Mouse (Mus musculus) hindbrain, postnatal 0 days (tissue): Measurements from ENCODE around the gene Msmp. TPM values are rescaled to one million over a fixed set of nuclear protein-coding genes. Genes with fewer than 3 reads are reported as not detected.

Experiments
- ATAC-seq: fragments of 200-750 bp; cut with Nextera tagmentation; 2 replicates; pipeline ENCODE4 v1.8.0; 2017; ENCODE audit warnings: mild to moderate bottlenecking, moderate TSS enrichment, moderate library complexity
- DNase-seq: peaks from one replicate; pipeline ENCODE4 v3.0.0-alpha.2; 2015; ENCODE audit warnings: low spot score
- H3K27ac ChIP-seq: fragments of 300-500 bp; sonication (generic); 2 replicates; pipeline ENCODE4 v1.5.1; 2014; ENCODE audit warnings: mild to moderate bottlenecking
- H3K27me3 ChIP-seq: fragments of 300-500 bp; sonication (generic); 2 replicates; pipeline ENCODE4 v1.6.1; 2014; ENCODE audit warnings: low read length, mixed read lengths; ENCODE audit not compliant: insufficient read depth
- H3K36me3 ChIP-seq: fragments of 300-500 bp; sonication (generic); 2 replicates; pipeline ENCODE4 v1.6.1; 2014; ENCODE audit warnings: low read length, mixed read lengths; ENCODE audit not compliant: insufficient read depth
- H3K4me1 ChIP-seq: fragments of 300-500 bp; sonication (generic); 2 replicates; pipeline ENCODE4 v1.6.1; 2014; ENCODE audit warnings: antibody characterized with exemption, low read length, mixed read lengths; ENCODE audit not compliant: insufficient read depth
- H3K4me2 ChIP-seq: fragments of 300-500 bp; sonication (generic); 2 replicates; pipeline ENCODE4 v1.6.1; 2014; ENCODE audit warnings: low read depth, mild to moderate bottlenecking, low read length, moderate library complexity, mixed read lengths
- H3K4me3 ChIP-seq: fragments of 300-500 bp; sonication (generic); 2 replicates; pipeline ENCODE4 v1.5.1; 2014; ENCODE audit warnings: low read length
- H3K9ac ChIP-seq: fragments of 300-500 bp; sonication (generic); replicated peaks from 2 replicates; pipeline ENCODE4 v1.6.1; 2014; ENCODE audit warnings: mild to moderate bottlenecking, low read length, moderate library complexity, mixed read lengths
- H3K9me3 ChIP-seq: fragments of 300-500 bp; sonication (generic); 2 replicates; pipeline ENCODE4 v1.6.1; 2016; ENCODE audit warnings: low read length, mixed read lengths
- CTCF ChIP-seq: IDR thresholded peaks from 2 replicates; pipeline ENCODE4 v1.5.1; 2016; ENCODE audit warnings: antibody characterized with exemption, control low read depth, low read depth
- WGBS: fragments of 180-500 bp; shearing (Covaris S2); extraction: QIAGEN DNeasy Blood & Tissue Kit; methylation state at CpG from one replicate; pipeline ENCODE4 v1.1.7; 2014; 5-methylcytosine and 5-hydroxymethylcytosine counted together
- microRNA-seq, 2 experiments: library from miRNA; unstranded; fragments of <30 nt; microRNA quantifications; one replicate each; pipeline ENCODE4; 2016
- polyA plus RNA-seq: library from polyadenylated mRNA; unstranded; fragments of >200 nt; fragmentation: Nextera tagmentation; extraction: Ambion mirVana; gene quantifications from 2 replicates; pipeline ENCODE4 v1.2.1, GENCODE M21; 2015
- total RNA-seq: library from RNA; depleted of rRNA; stranded (reverse); fragments of >200 nt; gene quantifications from 2 replicates; pipeline ENCODE4 v1.2.3, GENCODE M21; 2014; rRNA removed

Gene Msmp
- total and polyA plus RNA-seq, 2 experiments from 2014 or later = 1.2 TPM; not detected in 1

- Histone ChIP-seq H3K4me3 (no peak overlapping the region), H3K4me2 (no peak overlapping the region), H3K27me3 (no peaks in the 10 kb centered on the region), H3K36me3 (peaks cover 88% of the 10 kb centered on the region), H3K27ac (no peak overlapping the region), H3K9ac (no peak overlapping the region), H3K4me1 (no peaks in the 10 kb centered on the region), H3K9me3 (no peaks in the 10 kb centered on the region)
- no peak for ATAC-seq
- no peak for DNase-seq
- no peak for TF ChIP-seq CTCF
- WGBS = 95% methylated on average over 8 of the region's 8 CpGs
Observed at GRCm38 (mm10) chr4:43547160-43547559, 37.1 kb downstream of the Msmp start.

- H3K9ac ChIP-seq = no peak overlapping the region
- WGBS = 88% methylated on average over 12 of the region's 12 CpGs
- H3K27me3 ChIP-seq = no peaks in the 10 kb centered on the region
- no peak for TF ChIP-seq CTCF
- H3K27ac ChIP-seq = no peak overlapping the region
- no peak for DNase-seq
- no peak for ATAC-seq
- no peaks in the 10 kb centered on the region for H3K4me1 ChIP-seq
- no peaks in the 10 kb centered on the region for H3K9me3 ChIP-seq
- H3K36me3 ChIP-seq = peaks cover 93% of the 10 kb centered on the region
- no peak overlapping the region for H3K4me3 ChIP-seq
- no peak overlapping the region for H3K4me2 ChIP-seq
Observed at GRCm38 (mm10) chr4:43546375-43547047, 37.8 kb downstream of the Msmp start.

- DNase-seq (no peak), ATAC-seq (no peak)
- no peaks in the 10 kb centered on the region for H3K27me3 ChIP-seq
- peaks cover 93% of the 10 kb centered on the region for H3K36me3 ChIP-seq
- 84% methylated on average over 3 of the region's 3 CpGs for WGBS
- H3K9ac ChIP-seq = no peak overlapping the region
- no peak overlapping the region for H3K27ac ChIP-seq
- no peaks in the 10 kb centered on the region for H3K9me3 ChIP-seq
- no peak for TF ChIP-seq CTCF
- H3K4me3 ChIP-seq = no peak overlapping the region
- no peaks in the 10 kb centered on the region for H3K4me1 ChIP-seq
- no peak overlapping the region for H3K4me2 ChIP-seq
Observed at GRCm38 (mm10) chr4:43542044-43542443, 42.2 kb downstream of the Msmp start.

GRCm38 (mm10) chr4:43536031-43536430 is 48.3 kb downstream of the Msmp start:
- DNase-seq (no peak), ATAC-seq (no peak)
- Histone ChIP-seq H3K9me3 (no peaks in the 10 kb centered on the region), H3K27ac (no peak overlapping the region), H3K4me1 (no peaks in the 10 kb centered on the region), H3K9ac (no peak overlapping the region), H3K36me3 (peaks cover 91% of the 10 kb centered on the region), H3K4me2 (no peak overlapping the region), H3K27me3 (no peaks in the 10 kb centered on the region), H3K4me3 (no peak overlapping the region)
- 96% methylated on average over 9 of the region's 9 CpGs for WGBS
- no peak for TF ChIP-seq CTCF

GRCm38 (mm10) chr4:43535628-43536027 is 48.7 kb downstream of the Msmp start:
- no peak overlapping the region for H3K4me2 ChIP-seq
- 95% methylated on average over 8 of the region's 8 CpGs for WGBS
- peaks cover 88% of the 10 kb centered on the region for H3K36me3 ChIP-seq
- no peaks in the 10 kb centered on the region for H3K4me1 ChIP-seq
- H3K27me3 ChIP-seq = no peaks in the 10 kb centered on the region
- ATAC-seq = no peak
- no peak overlapping the region for H3K27ac ChIP-seq
- no peak for DNase-seq
- H3K4me3 ChIP-seq = no peak overlapping the region
- no peak overlapping the region for H3K9ac ChIP-seq
- H3K9me3 ChIP-seq = no peaks in the 10 kb centered on the region
- TF ChIP-seq CTCF = no peak

GRCm38 (mm10) chr4:43533270-43533669 is 51.0 kb downstream of the Msmp start:
- Histone ChIP-seq H3K4me2 (no peak overlapping the region), H3K9ac (no peak overlapping the region), H3K27ac (no peak overlapping the region), H3K4me1 (no peaks in the 10 kb centered on the region), H3K27me3 (no peaks in the 10 kb centered on the region), H3K9me3 (no peaks in the 10 kb centered on the region), H3K36me3 (peaks cover 65% of the 10 kb centered on the region), H3K4me3 (no peak overlapping the region)
- ATAC-seq = no peak
- 82% methylated on average over 9 of the region's 9 CpGs for WGBS
- no peak for TF ChIP-seq CTCF
- DNase-seq = no peak

Small RNA genes within 50 kb of the gene (microRNA-seq; reads per million reads assigned to microRNA genes)
- gene Gm25262 = 0 to 0.18 reads per million in 2 experiments

Other genes with a start within 250 kb of the Msmp start
- gene Rusc2, start 202.5 kb downstream of the Msmp start, total RNA-seq = 151 and 189 TPM in 2 replicates
- gene Rusc2, start 202.5 kb downstream of the Msmp start, polyA plus RNA-seq = 51.3 and 63.8 TPM in 2 replicates
- gene Fam166b, start 155.4 kb downstream of the Msmp start, total RNA-seq = 0.61 and 1.4 TPM in 2 replicates
- gene Fam166b, start 155.4 kb downstream of the Msmp start, polyA plus RNA-seq = 1.6 TPM in 2 replicates
- gene Tesk1, start 142.6 kb downstream of the Msmp start, total RNA-seq = 157 and 171 TPM in 2 replicates
- 16.2 and 17.8 TPM in 2 replicates for gene Tesk1, start 142.6 kb downstream of the Msmp start, polyA plus RNA-seq
- gene Cd72, start 129.9 kb downstream of the Msmp start, total RNA-seq = not detected in 2 replicates
- gene Cd72, start 129.9 kb downstream of the Msmp start, polyA plus RNA-seq = 4.4 and 4.7 TPM in 2 replicates
- gene Sit1, start 100.8 kb downstream of the Msmp start, total RNA-seq = 0.90 TPM in 1 of 2 replicates, not detected in the other
- not detected in 2 replicates for gene Sit1, start 100.8 kb downstream of the Msmp start, polyA plus RNA-seq
- gene Ccdc107, start 91.6 kb downstream of the Msmp start, total RNA-seq = 36.6 and 89.9 TPM in 2 replicates
- 104 and 108 TPM in 2 replicates for gene Ccdc107, start 91.6 kb downstream of the Msmp start, polyA plus RNA-seq
- 6.9 and 20.6 TPM in 2 replicates for gene Arhgef39, start 84.8 kb downstream of the Msmp start, total RNA-seq
- gene Arhgef39, start 84.8 kb downstream of the Msmp start, polyA plus RNA-seq = 4.5 and 8.0 TPM in 2 replicates
- 0.26 TPM in 1 of 2 replicates, not detected in the other for gene Car9, start 77.5 kb downstream of the Msmp start, total RNA-seq
- gene Car9, start 77.5 kb downstream of the Msmp start, polyA plus RNA-seq = 0.50 and 1.1 TPM in 2 replicates
- 2.4 and 5.9 TPM in 2 replicates for gene Tpm2, start 60.7 kb downstream of the Msmp start, total RNA-seq
- gene Tpm2, start 60.7 kb downstream of the Msmp start, polyA plus RNA-seq = 7.7 and 9.4 TPM in 2 replicates
- gene Creb3, start 22.2 kb downstream of the Msmp start, total RNA-seq = 40.1 and 75.9 TPM in 2 replicates
- 77.9 and 82.8 TPM in 2 replicates for gene Creb3, start 22.2 kb downstream of the Msmp start, polyA plus RNA-seq
- gene Tln1, start 21.8 kb downstream of the Msmp start, total RNA-seq = 43.0 and 51.0 TPM in 2 replicates
- 69.9 and 70.3 TPM in 2 replicates for gene Tln1, start 21.8 kb downstream of the Msmp start, polyA plus RNA-seq
- 18.9 and 31.2 TPM in 2 replicates for gene Rgp1, start 5.8 kb downstream of the Msmp start, total RNA-seq
- gene Rgp1, start 5.8 kb downstream of the Msmp start, polyA plus RNA-seq = 11.5 and 13.5 TPM in 2 replicates
- 34.0 and 36.3 TPM in 2 replicates for gene Gba2, start 5.6 kb downstream of the Msmp start, total RNA-seq
- 45.4 and 47.6 TPM in 2 replicates for gene Gba2, start 5.6 kb downstream of the Msmp start, polyA plus RNA-seq
- 25.0 and 41.3 TPM in 2 replicates for gene Npr2, start 47.4 kb upstream of the Msmp start, total RNA-seq
- gene Npr2, start 47.4 kb upstream of the Msmp start, polyA plus RNA-seq = 8.8 and 8.9 TPM in 2 replicates
- 6.8 and 17.0 TPM in 2 replicates for gene Spag8, start 69.1 kb upstream of the Msmp start, total RNA-seq
- gene Spag8, start 69.1 kb upstream of the Msmp start, polyA plus RNA-seq = 7.8 and 8.2 TPM in 2 replicates
- gene Hint2, start 72.0 kb upstream of the Msmp start, total RNA-seq = 86.8 and 131 TPM in 2 replicates
- 98.7 and 107 TPM in 2 replicates for gene Hint2, start 72.0 kb upstream of the Msmp start, polyA plus RNA-seq
- 25.3 and 31.6 TPM in 2 replicates for gene Tmem8b, start 84.5 kb upstream of the Msmp start, total RNA-seq
- gene Tmem8b, start 84.5 kb upstream of the Msmp start, polyA plus RNA-seq = 10.3 and 11.4 TPM in 2 replicates
- not detected in 2 replicates for gene Fam221b, start 84.7 kb upstream of the Msmp start, total RNA-seq
- 1.4 and 1.6 TPM in 2 replicates for gene Fam221b, start 84.7 kb upstream of the Msmp start, polyA plus RNA-seq
- gene Olfr70, start 116.3 kb upstream of the Msmp start, total RNA-seq = 0.36 TPM in 1 of 2 replicates, not detected in the other
- gene Olfr70, start 116.3 kb upstream of the Msmp start, polyA plus RNA-seq = not detected in 2 replicates
- gene Olfr71, start 125.8 kb upstream of the Msmp start, total RNA-seq = not detected in 2 replicates
- not detected in 2 replicates for gene Olfr71, start 125.8 kb upstream of the Msmp start, polyA plus RNA-seq
- gene Hrct1, start 142.7 kb upstream of the Msmp start, total RNA-seq = 0.73 and 1.8 TPM in 2 replicates
- 0.70 and 0.92 TPM in 2 replicates for gene Hrct1, start 142.7 kb upstream of the Msmp start, polyA plus RNA-seq
- gene Spaar, start 145.5 kb upstream of the Msmp start, total RNA-seq = 0.10 and 0.22 TPM in 2 replicates
- gene Spaar, start 145.5 kb upstream of the Msmp start, polyA plus RNA-seq = 0.08 and 0.13 TPM in 2 replicates
- not detected in 2 replicates for gene Olfr159, start 186.5 kb upstream of the Msmp start, total RNA-seq
- gene Olfr159, start 186.5 kb upstream of the Msmp start, polyA plus RNA-seq = not detected in 2 replicates
- gene Olfr156, start 239.4 kb upstream of the Msmp start, total RNA-seq = not detected in 2 replicates
- gene Olfr156, start 239.4 kb upstream of the Msmp start, polyA plus RNA-seq = not detected in 2 replicates